Mouse (Mus musculus) T-helper 2 cell (primary cell): ENCODE measurements around the gene Paf1.

Experiments
- in situ Hi-C: fragments of 300-600 bp; cut with MboI, MseI; formaldehyde crosslinking; loops from one replicate; pipeline ENCODE4 v1.15.1; 2025; ENCODE audit warnings: high pct_unique_total_duplicates

Paf1 gene

DNA sequence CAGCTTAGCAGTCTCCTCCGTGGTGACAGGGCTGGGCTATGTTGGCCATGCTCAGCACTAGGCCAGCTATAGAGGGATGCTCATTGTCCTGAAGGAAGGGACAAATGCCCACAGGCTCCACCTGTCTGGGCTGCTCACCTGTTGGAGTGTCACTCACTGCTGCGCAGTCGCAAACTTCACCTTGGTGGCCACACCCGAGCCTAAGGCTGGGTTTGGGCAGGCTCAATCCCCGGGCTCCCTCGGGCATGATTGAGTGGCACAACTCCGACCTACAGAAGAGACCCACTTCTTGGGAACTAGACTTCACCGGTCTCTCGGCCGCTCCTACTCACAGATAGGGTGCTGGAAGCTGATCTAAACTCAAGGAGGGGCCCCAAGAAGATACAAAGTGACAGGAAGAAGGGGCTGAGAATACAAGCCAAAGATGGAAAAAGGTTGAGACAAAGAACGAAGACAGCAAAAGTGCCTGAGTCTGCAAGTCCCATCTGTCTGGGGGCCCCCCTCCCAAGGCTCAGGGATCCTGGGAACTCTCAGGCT, 21.7 kb upstream of the Paf1 start:
- in situ Hi-C loops, result no loop called here

- in situ Hi-C loops, result no loop called here
These were observed 21.2 kb upstream of the Paf1 start for GRCm38 (mm10) chr7:28371514-28371989.

GRCm38 (mm10) chr7:28372251-28373108, 20.3 kb upstream of the Paf1 start, which contains the start of gene Plekhg2:
TSS of gene Plekhg2 (minus strand) at chr7:28372599.
- in situ Hi-C loops, result no loop called here

GRCm38 (mm10) chr7:28373131-28373581, 19.6 kb upstream of the Paf1 start:
- in situ Hi-C loops, result no loop called here

DNA sequence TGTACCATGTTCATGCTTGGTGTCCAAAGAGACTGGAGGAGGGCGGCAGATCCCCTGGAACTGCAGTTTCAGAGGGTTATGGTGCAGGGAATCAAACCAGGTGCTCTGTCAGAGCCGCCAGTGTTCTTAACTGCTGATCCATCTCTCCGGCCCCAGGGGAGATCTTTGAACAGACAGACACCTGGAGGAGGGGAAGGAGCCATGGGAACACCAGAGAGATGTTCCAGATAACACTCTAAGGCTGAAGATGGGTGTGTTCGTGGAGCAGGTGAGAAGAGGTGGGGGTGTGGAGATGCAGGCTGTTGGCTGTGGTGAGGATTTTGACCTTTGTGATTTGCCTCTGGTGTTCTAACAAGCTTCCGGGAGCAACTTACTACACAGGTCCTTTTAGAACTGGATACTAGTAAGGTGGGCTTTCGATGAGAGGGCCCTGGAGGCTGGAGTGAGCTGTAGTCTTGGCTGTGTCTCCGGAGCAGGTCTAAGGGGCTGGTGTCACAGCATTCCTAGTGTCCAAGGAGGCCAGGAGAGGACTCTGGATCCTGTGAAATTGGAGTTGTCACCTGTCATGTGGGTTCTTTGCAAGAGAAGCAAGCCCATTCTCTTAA, 18.8 kb upstream of the Paf1 start:
- in situ Hi-C loops, result no loop called here

DNA sequence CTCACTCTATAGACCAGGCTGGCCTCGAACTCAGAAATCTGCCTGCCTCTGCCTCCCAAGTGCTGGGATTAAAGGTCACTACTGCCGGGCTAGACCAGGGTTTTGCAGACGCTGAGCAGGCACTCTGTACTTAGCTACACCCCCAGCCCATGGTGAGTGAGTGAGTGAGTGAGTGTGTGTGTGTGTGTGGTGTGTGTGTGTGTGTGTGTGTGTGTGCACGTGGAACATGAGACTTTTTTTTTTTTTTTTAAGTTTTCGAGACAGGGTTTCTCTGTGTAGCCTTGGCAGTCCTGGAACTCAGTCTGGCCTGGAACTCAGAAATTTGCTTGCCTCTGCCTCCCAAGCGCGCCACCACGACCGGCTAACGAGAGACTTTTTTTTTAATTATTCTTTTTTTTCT, 18.1 kb upstream of the Paf1 start:
- in situ Hi-C loops, result no loop called here

DNA sequence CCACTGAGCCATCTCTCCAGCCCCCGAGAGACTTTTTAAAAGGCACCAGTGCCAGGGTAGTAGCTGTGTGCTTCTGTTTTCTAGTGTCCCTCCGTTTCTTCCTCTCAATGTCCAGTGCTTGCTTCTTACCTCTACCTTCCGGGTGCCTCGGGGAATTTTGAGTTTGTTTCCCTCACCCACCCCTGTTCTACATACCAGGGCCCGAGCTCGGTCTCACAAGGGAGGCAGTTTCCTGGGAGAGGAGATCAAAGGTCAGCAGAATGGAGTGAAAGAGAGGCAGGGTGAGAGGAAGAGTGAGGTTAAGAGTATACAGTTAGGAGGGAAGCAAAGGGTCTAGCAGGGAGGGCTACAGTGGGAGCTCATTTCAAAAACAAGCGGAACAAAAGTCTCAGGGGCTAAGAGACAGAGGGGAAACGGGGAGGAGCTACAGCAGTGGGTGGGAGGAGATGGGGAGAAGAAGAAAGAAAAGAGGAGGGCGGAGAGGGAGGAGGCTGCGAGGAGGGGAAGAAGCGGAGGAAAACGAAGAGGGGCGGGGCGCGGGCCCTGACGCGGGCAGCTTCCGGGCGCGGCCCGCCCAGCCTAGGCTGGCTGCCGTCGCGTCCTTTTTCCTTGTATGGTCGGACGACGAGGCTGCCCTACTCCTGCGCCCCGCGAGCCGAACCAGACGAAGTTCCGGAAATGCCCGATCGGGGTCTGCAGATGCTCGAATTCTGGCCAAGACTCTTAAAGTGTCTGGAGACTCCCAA, 17.4 kb upstream of the Paf1 start:
- in situ Hi-C loops, result no loop called here

DNA sequence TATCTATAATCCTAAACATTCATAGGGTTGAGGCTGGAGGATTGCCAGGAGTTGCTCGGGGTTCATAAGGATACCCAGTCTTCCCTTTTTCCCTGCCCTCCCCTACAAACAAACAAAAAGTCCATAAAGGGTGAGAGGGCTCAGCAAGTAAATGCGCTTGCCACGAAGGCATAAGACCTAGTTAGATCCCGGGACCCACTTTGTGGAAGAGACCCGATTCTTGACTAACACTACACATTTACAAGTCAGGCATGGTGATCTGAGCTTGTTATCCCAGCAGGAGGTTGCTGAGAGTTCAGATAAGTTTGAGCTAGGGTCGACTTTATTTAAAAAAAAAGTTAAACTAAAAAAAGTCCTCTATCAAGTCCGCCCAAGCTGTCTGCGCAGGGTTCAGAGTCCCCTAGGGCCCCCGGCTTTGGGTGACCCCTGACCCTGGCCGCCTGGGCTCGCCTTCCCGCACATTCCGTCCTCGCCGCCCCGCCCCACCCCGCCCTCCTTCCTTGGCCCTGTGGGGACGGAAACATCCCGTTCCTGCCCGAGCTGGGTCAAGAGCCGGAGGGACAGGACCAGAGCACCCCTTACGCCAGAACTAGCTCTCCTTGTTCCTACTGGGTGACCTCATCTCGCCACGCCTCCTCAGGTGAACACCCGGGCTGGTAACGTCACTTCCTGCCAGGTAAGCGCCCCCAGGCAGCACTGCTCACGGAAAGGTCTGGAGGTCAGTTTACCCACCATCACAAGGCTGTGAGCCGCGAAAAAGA, 16.6 kb upstream of the Paf1 start:
- in situ Hi-C loops, result no loop called here

DNA sequence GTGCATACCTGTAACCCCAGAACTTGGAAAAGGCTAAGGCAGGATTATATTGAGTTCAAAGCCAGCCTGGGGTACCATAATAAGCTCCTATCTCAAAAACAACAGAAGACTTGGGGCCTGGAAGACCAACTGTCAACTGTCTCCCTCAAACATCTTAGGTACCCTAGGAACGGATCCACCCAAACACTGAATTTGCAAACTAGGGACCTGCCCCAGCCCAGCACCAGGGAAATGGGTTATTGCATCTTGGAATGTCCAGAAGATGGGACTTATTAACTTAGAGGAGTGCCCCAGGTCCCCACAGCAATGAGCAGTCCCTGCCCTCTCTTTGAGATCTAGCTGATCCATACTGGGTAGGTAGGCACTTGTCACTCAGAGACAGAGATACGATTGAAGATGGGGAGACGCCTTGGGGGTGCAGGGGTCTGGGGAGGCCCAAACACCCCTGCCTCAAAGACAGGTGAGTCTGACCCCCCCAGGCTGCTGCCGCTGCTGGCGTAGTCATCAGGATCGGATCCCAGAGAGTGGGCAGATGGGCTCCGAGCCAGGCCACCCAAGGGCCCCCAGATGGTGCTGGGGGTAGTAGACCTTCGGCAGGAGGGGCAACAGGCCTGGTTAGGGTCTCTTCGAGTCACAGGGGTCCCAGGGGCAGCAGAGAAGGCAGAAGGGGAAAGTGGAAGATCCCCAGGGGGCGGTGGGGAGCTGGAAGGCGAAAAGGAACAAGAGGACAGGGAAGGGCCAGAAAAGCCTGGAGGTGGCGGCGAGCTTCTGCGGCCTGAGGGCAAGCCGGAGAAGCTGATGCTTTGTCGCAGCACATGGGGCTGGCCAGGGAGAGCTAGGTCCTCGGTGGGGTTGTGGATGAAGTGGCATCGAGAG, 15.3 kb upstream of the Paf1 start:
- in situ Hi-C loops, result no loop called here

DNA sequence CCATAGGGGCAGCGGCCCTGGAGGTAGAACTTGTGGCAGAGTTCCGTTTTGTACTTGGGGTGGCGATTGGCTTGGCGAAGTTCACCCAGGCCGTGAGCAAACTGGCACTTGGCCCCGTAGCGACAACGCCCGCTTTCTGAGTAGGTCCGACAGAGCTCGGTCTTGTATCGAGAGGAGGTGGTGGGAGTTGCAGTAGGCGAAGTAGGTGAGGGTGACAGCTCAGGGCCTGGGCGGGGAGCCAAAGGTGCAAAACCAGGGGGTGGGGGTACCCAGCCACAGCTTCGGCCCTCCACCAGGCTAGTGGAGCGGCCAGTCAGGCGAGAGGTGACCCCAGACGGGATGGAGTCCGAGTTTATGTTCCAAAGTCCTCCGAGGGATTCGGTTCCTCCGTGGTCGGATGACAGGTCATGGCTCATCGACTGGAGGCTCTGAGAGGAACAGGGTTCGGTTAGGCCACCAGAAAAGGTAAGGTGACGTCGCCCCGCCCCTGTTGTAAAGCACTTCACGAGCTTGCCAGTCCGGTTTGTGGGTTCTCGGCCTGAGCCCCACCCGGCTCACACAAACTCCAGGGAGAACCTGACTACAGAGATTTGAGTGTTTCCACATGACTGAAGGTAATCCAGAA, 14.6 kb upstream of the Paf1 start:
- in situ Hi-C loops, result no loop called here

DNA sequence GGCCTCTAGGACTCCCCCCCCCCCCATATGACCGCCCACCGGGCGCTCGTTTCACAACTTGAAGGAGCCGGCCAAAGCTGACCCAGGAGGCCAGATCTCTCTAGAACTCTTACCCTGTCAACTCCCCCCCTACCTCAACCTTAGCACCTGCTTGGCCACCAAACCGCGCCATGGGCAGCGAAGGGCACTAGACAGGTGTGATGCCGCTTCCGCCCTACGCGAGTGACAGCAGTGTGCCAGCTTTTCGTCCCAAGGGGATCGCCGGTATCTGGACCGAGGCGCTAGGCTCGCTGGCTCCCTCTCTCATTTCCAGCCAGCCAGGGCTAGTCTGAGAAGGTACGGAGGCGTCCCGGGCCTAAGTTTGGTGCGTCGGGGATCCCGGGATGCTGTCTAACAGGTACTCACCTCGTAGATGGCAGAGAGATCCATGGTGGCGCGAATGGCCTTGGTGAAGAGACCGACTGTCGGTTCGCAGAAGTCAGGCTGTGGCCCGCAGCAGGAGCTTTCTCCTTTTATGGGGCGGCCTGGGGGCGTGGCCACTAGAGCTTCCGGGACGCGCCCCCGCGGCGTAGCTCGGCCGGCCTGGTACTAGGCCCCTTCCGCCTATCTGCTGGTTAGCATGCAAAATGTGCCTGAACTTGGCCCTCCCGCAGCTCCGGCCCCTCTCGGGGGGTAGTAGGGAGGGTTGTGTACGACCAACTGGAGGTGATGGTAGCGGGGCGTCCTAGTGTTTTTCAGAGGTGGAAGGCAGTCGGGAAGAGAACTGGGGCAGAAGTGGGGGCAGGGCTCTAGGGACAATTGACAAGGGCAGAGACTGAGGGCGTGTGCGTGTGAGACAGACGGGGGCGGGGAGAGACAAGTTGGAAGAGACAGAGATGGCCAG, 13.7 kb upstream of the Paf1 start:
- in situ Hi-C loops, result no loop called here

DNA sequence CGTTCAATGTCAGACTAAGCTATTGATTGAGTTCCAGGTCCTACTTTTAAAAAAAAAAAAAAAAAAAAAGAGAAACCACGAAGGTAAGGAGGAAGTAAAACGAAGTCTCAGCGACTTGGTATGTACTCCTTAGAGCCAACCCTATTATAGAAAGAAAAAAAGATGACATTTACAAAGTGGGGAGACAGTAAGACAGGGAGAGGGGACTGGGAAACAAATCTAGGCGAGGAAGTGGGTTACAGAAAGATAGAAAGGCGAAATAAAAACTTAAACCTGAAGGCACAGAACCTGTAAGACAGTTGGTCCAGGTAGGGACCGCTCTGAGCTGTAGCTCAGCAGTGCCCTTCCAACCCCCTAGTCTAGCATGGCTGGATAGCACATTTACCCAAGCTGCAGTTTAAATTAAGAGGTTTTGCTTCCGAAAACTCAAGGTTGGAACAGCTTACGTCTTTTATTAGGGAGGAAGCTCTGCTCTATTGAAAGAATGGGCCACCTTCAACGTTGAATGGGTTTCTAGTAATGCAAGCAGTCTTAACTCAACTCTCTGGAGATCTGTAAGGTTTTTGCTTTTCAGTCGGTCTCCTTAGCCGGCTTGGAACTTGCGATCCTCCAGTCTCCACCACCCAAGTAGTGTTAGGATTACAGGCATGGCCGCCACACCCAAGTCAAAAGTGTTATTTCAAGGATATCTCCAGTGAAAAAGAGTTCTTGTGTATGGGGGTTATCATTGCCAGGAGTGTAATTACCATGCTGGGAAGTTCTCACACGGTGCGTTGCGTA, 12.3 kb upstream of the Paf1 start, which contains the start of gene Zfp36:
Gene Zfp36 (minus strand): TSS at position 17 of the 780 bp plus-strand sequence.
- in situ Hi-C loops, result no loop called here

- in situ Hi-C loops, result no loop called here
These were observed 11.5 kb upstream of the Paf1 start for GRCm38 (mm10) chr7:28381017-28381790.

GRCm38 (mm10) chr7:28381938-28382337, 10.8 kb upstream of the Paf1 start:
- in situ Hi-C loops, result no loop called here

DNA sequence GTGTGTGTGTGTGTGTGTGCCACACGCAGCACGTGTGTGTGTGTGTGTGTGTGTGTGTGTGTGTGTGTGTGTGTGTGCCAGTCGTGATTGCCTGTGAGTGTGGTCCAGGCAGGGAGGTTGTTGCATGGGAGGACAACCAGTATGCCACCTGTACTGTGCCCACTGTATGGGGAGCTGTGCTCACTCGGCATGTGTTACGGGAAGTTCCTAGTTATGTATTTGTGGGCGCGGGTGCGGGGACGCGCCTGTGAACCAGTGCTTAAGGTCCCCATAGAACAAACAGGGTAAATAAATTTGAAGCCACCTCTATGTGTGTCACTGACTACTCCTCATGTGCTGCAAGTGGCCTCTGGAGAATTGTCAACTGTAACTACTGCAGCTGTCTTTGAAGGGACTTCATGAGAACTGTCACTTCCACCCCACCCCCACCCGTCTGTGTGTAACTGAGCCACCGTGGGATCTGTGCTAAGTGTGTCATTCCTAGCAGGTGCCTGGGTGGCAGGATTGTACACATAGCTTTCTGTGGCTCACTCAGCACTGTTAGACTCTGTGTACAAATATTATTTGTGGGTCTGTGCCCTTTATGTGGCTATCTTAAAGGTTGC, 10.3 kb upstream of the Paf1 start:
- in situ Hi-C loops, result no loop called here

DNA sequence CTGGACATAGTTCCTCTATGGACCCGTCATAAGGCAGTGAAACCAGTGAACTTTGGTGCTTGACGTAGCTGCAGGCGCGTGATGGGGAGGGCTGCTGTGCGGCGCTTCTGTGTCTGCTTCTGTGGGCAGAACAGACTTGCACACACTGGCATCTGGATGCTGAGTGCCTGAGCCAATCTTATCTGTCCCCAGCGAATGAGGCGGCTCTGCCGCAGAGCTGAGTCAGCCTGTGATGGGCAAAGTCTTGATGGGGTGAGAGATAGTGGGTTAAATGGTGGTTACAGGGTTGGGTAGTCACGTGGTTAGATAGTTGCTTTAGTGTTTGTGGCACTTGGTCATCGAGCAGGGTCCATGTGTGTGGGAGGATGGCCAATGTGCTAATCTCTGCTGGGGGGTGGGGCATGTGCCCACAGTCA, 9.8 kb upstream of the Paf1 start:
- in situ Hi-C loops, result no loop called here

DNA sequence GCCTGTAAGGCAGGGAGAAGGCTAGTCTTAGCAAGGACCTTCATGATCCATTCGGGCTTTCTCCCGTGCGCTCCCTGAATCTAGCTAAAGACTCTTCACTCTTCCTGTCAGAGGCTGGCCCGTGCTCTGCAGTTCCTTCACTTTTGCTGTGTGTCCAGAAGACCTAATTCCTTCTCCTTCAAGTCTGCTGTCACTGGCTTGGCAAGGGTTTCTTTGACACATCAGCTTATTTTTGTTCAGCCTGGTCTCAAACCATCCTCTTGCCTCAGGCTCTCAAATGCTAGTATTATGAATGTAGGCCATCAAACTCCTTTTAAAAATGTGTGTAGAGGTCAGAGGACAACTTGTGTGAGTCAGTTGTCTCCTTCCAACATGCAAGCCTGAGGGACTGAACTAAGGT, 9.1 kb upstream of the Paf1 start:
- in situ Hi-C loops, result no loop called here
